In genomic region chr7:130332515-130333220, GRCm38 (mm10) we compare ENCODE assay signal across 13 mouse cellular contexts.
DNase-seq lines count a peak whose midpoint lies in the region; ATAC-seq and TF ChIP-seq lines count a peak whose summit lies in the region.
"Had no signal": no experiment of that assay in that cellular context is flagged by ENCODE, and none has a peak within 500 bp of the region (broad histone marks: within the 10 kb centered on the region; RNA-seq: fewer than 3 reads in every experiment).

No protein-coding gene starts in this region.

- H3K36me3 ChIP-seq in embryonic facial prominence, embryonic 10.5 days (replicated peaks), result no peaks in the 10 kb centered on the region
- H3K36me3 ChIP-seq in heart, embryonic 15.5 days, result no peaks in the 10 kb centered on the region
- no peaks in the 10 kb centered on the region for H3K36me3 ChIP-seq in neural tube, embryonic 15.5 days
- H3K36me3 ChIP-seq: stomach, embryonic 15.5 days had no signal

- peaks cover 11% of the 10 kb centered on the region for H3K4me1 ChIP-seq in embryonic facial prominence, embryonic 10.5 days
- peaks cover 3% of the 10 kb centered on the region for H3K4me1 ChIP-seq in heart, embryonic 15.5 days (replicated peaks)
- H3K4me1 ChIP-seq in neural tube, embryonic 15.5 days, result peaks cover 12% of the 10 kb centered on the region
- H3K4me1 ChIP-seq: megakaryocyte, embryonic 14.5 days had no signal

- H3K9me3 ChIP-seq in embryonic facial prominence, embryonic 10.5 days, result no peaks in the 10 kb centered on the region
- no peaks in the 10 kb centered on the region for H3K9me3 ChIP-seq in heart, embryonic 15.5 days (replicated peaks)
- no peaks in the 10 kb centered on the region for H3K9me3 ChIP-seq in neural tube, embryonic 15.5 days (replicated peaks)
- H3K9me3 ChIP-seq: stomach, embryonic 15.5 days had no signal

- no peak overlapping the region for H3K4me3 ChIP-seq in layer of hippocampus, adult 2 months
- no peak overlapping the region for H3K4me3 ChIP-seq in embryonic facial prominence, embryonic 10.5 days
- H3K4me3 ChIP-seq in heart, embryonic 15.5 days, result no peak overlapping the region
- no peak overlapping the region for H3K4me3 ChIP-seq in neural tube, embryonic 15.5 days (replicated peaks)
- H3K4me3 ChIP-seq: erythroblast, embryonic 14.5 days; megakaryocyte, embryonic 14.5 days; stomach, embryonic 15.5 days had no signal

- 89% methylated on average over 11 of the region's 11 CpGs for WGBS in embryonic facial prominence, embryonic 10.5 days
- 70% methylated on average over 11 of the region's 11 CpGs for WGBS in heart, embryonic 15.5 days
- WGBS in neural tube, embryonic 15.5 days, result 66% methylated on average over 11 of the region's 11 CpGs

- no peak overlapping the region for H3K9ac ChIP-seq in heart, embryonic 15.5 days
- no peak overlapping the region for H3K9ac ChIP-seq in neural tube, embryonic 15.5 days (replicated peaks)
- H3K9ac ChIP-seq: stomach, embryonic 15.5 days had no signal

- peak; percentile 23 for DNase-seq in adrenal gland, postnatal 14 days
- DNase-seq in adrenal gland, adult 2 months, result no peak
- DNase-seq in layer of hippocampus, adult 2 months (ENCODE audit: low spot score in 2 of 2), result no peak
- no peak for DNase-seq in layer of hippocampus, adult 9-10 months (ENCODE audit: low spot score)
- DNase-seq in embryonic facial prominence, embryonic 10.5 days (ENCODE audit: low spot score), result no peak
- DNase-seq in ovary, adult 18-20 months (ENCODE audit: low spot score), result no peak
- DNase-seq: kidney, adult 9 months; lung, adult 18-20 months had no signal

- peak overlapping the region; percentile 18; the same call in 1 of the 2 replicates for H3K27ac ChIP-seq in layer of hippocampus, adult 2 months
- 0 out of 2 replicates have a peak overlapping the region, but pooled peaks have one; percentile 19 for H3K27ac ChIP-seq in embryonic facial prominence, embryonic 10.5 days (replicated peaks)
- peak overlapping the region; percentile 49; the same call in 1 of the 2 replicates for H3K27ac ChIP-seq in heart, embryonic 15.5 days
- no peak overlapping the region for H3K27ac ChIP-seq in neural tube, embryonic 15.5 days (replicated peaks)
- H3K27ac ChIP-seq: stomach, embryonic 15.5 days had no signal

- peak; percentile 61 for TF ChIP-seq CTCF in layer of hippocampus, adult 2 months (conservative IDR thresholded peaks at IDR 0.05)

- peak; percentile 79 for ATAC-seq in heart, embryonic 15.5 days (replicated peaks; ENCODE audit: insufficient number of reproducible peaks, insufficient read depth, low FRiP score, low read depth)
- no peak for ATAC-seq in neural tube, embryonic 15.5 days (ENCODE audit: low FRiP score)

- H3K27me3 ChIP-seq in embryonic facial prominence, embryonic 10.5 days (replicated peaks; ENCODE audit: low read depth, poor library complexity, severe bottlenecking), result peaks cover 11% of the 10 kb centered on the region
- peaks cover 17% of the 10 kb centered on the region for H3K27me3 ChIP-seq in heart, embryonic 15.5 days
- H3K27me3 ChIP-seq in neural tube, embryonic 15.5 days (replicated peaks), result peaks cover 3% of the 10 kb centered on the region; the same call in 1 of the 2 replicates

- no peak overlapping the region for H3K4me2 ChIP-seq in heart, embryonic 15.5 days
- H3K4me2 ChIP-seq in neural tube, embryonic 15.5 days, result no peak overlapping the region
- H3K4me2 ChIP-seq: stomach, embryonic 15.5 days had no signal
